Mouse (Mus musculus) fat pad, adult 2 months (tissue): ENCODE measurements around the gene Ggact.

Source experiments
- DNase-seq: peaks from one replicate; pipeline ENCODE4 v3.0.0-alpha.2; 2011; ENCODE audit warnings: low read depth, low spot score; ENCODE audit errors: extremely low read depth

The Ggact gene

GRCm38 (mm10) chr14:122766448-122766847, 147.1 kb downstream of the Ggact start:
- DNase-seq = no peak
